Mouse (Mus musculus): Measurements from ENCODE around the gene Wdr35. TPM values are rescaled to one million over a fixed set of nuclear protein-coding genes. Genes with fewer than 3 reads are reported as not detected.

Gene Wdr35
- polyA plus RNA-seq, 1 experiment from 2014 or later = 24.4 TPM

- no peaks in the 10 kb centered on the region for H3K36me3 ChIP-seq
- H3K27me3 ChIP-seq = no peaks in the 10 kb centered on the region
- H3K4me1 ChIP-seq (replicated peaks) = no peaks in the 10 kb centered on the region
- H3K4me2 ChIP-seq (replicated peaks) = no peak overlapping the region
- 84% methylated on average over 11 of the region's 11 CpGs for WGBS
- H3K9me3 ChIP-seq = no peaks in the 10 kb centered on the region
- H3K27ac ChIP-seq = no peak overlapping the region
- no peak overlapping the region for H3K9ac ChIP-seq (replicated peaks)
- H3K4me3 ChIP-seq (replicated peaks) = no peak overlapping the region
- no peak for ATAC-seq
These were observed 81.6 kb downstream of the Wdr35 start for GRCm38 (mm10) chr12:9055269-9055668.

DNA sequence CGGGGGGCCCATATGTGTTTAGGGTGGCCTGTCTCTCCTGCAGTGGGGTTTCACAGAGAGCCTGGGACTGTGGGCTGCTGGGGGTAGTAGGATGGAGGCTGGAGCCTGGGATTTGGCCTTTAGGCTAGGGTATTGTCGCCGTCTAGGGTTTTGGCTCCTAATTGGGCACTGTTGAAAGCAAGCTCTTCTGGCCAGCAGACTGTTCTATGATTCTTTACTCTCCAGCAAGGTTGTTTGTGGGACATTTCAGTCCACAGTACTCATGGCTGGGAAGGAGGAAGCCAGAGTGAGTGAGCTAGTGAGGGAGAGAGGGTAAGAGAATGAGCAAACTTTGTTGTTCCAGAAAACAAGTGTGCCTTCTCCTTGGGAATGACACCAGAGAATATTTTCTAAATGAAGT is 85.8 kb downstream of the Wdr35 start:
- Histone ChIP-seq H3K9ac (replicated peaks) (no peak overlapping the region), H3K4me1 (replicated peaks) (no peaks in the 10 kb centered on the region), H3K4me2 (replicated peaks) (no peak overlapping the region), H3K36me3 (no peaks in the 10 kb centered on the region), H3K9me3 (no peaks in the 10 kb centered on the region), H3K27me3 (no peaks in the 10 kb centered on the region), H3K4me3 (replicated peaks) (no peak overlapping the region), H3K27ac (no peak overlapping the region)
- no peak for ATAC-seq
- WGBS = 91% methylated on average over 3 of the region's 3 CpGs

- Histone ChIP-seq H3K27me3 (no peaks in the 10 kb centered on the region), H3K9me3 (no peaks in the 10 kb centered on the region), H3K4me2 (replicated peaks) (no peak overlapping the region), H3K36me3 (no peaks in the 10 kb centered on the region), H3K4me1 (replicated peaks) (no peaks in the 10 kb centered on the region), H3K9ac (replicated peaks) (no peak overlapping the region), H3K4me3 (replicated peaks) (no peak overlapping the region), H3K27ac (no peak overlapping the region)
- no peak for ATAC-seq
- 93% methylated on average over 9 of the region's 9 CpGs for WGBS
These were observed 86.3 kb downstream of the Wdr35 start for GRCm38 (mm10) chr12:9059965-9060364.

DNA sequence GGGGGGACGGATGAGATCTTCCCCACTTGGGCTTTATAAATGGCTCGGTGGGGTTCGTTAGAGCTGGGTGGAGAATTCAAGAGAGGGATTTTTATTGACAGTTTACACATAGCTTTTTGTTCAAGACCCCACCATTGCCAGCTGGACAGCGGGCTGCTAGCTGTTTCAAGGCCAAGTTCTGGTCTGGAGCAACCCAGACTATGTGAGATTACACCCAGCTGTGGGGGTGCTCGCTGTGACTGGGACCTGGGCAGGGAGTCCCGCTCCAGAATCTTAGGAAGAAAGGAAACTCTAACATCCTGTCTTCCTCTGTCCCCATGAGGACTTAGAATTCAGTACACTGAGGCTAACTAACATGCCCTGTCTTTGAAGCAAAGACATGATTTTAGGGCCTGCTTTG is 89.9 kb downstream of the Wdr35 start:
- 76% methylated on average over 6 of the region's 6 CpGs for WGBS
- H3K4me2 ChIP-seq (replicated peaks) = no peak overlapping the region
- no peak for ATAC-seq

GRCm38 (mm10) chr12:9071058-9071457 is 97.4 kb downstream of the Wdr35 start:
- no peak overlapping the region for H3K27ac ChIP-seq
- no peak overlapping the region for H3K9ac ChIP-seq (replicated peaks)
- no peaks in the 10 kb centered on the region for H3K4me1 ChIP-seq (replicated peaks)
- no peak overlapping the region for H3K4me3 ChIP-seq (replicated peaks)
- peak; percentile 58; the same call in 1 of the 2 replicates for ATAC-seq
- no peak overlapping the region for H3K4me2 ChIP-seq (replicated peaks)
- no peaks in the 10 kb centered on the region for H3K36me3 ChIP-seq
- no peaks in the 10 kb centered on the region for H3K9me3 ChIP-seq
- WGBS = 88% methylated on average over 1 of the region's 1 CpGs
- no peaks in the 10 kb centered on the region for H3K27me3 ChIP-seq

More for the DNA sequence above, 89.9 kb downstream of the Wdr35 start:
- Histone ChIP-seq H3K36me3 (no peaks in the 10 kb centered on the region), H3K27ac (no peak overlapping the region), H3K4me3 (replicated peaks) (no peak overlapping the region), H3K27me3 (no peaks in the 10 kb centered on the region), H3K4me1 (replicated peaks) (no peaks in the 10 kb centered on the region), H3K9me3 (no peaks in the 10 kb centered on the region), H3K9ac (replicated peaks) (no peak overlapping the region)

DNA sequence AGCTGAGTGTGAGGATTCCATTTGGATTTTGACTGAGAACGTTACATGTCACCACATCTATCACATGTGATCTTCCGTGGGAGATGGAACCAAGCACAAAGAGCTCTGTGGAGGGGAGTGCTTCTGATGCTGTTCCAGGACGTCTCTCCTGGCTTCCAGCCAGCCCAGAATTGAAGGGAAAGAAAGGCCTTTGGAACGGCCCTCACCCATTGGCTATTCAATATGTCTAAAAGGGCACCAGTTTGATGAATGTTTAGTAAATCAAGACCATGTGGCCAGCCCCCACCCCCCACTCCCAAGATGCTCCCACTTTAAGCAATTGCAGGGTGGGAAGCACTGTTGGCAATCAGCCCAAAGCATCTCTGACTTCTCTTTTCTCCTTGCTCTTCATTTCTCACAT is 97.8 kb downstream of the Wdr35 start:
- WGBS = 53% methylated on average over 4 of the region's 4 CpGs
- no peak overlapping the region for H3K27ac ChIP-seq
- no peak overlapping the region for H3K4me3 ChIP-seq (replicated peaks)
- no peak overlapping the region for H3K9ac ChIP-seq (replicated peaks)
- H3K27me3 ChIP-seq = no peaks in the 10 kb centered on the region
- ATAC-seq = peak; percentile 48; the same call in 1 of the 2 replicates
- H3K36me3 ChIP-seq = no peaks in the 10 kb centered on the region
- no peak overlapping the region for H3K4me2 ChIP-seq (replicated peaks)
- no peaks in the 10 kb centered on the region for H3K9me3 ChIP-seq
- H3K4me1 ChIP-seq (replicated peaks) = no peaks in the 10 kb centered on the region

DNA sequence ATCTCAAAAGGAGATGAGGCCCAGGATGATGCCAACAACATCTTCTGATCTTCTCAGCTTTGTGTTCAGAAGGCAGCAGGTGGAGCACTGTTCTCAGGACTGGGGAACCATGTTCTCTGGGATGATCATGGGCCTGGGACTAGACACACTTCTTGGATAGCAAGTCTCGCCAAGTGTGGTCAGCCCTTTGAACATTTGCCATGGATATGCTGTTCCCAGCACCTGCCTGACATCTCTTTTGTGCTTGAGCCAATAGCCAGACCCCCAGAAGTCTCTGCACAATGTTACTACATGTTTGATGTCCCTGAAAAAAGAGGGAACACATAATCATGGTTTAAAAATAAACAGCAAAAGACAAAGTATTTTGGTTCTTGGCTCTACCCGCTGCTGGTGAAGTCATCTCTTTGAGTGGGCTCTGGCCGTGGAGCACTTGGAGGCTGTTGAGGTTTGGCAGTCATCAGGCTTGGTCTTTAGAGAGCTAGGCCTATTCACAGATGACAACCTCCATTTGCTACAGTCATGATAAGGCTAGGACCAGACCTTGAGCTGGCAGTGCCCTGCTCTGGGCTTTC is 103.9 kb downstream of the Wdr35 start:
- H3K27me3 ChIP-seq = no peaks in the 10 kb centered on the region
- no peak overlapping the region for H3K4me2 ChIP-seq (replicated peaks)
- no peaks in the 10 kb centered on the region for H3K4me1 ChIP-seq (replicated peaks)
- no peaks in the 10 kb centered on the region for H3K9me3 ChIP-seq
- ATAC-seq = no peak
- H3K9ac ChIP-seq (replicated peaks) = no peak overlapping the region
- H3K27ac ChIP-seq = no peak overlapping the region
- no peaks in the 10 kb centered on the region for H3K36me3 ChIP-seq
- WGBS = 92% methylated on average over 3 of the region's 3 CpGs
- no peak overlapping the region for H3K4me3 ChIP-seq (replicated peaks)

Other genes starting within 250 kb of the Wdr35 start
- gene Sdc1, start 202.6 kb upstream of the Wdr35 start, polyA plus RNA-seq (2015; fragmentation: Nextera tagmentation; extraction: Ambion mirVana) = 30.1 and 30.8 TPM in 2 replicates
- gene Laptm4a, start 52.2 kb upstream of the Wdr35 start, polyA plus RNA-seq (2015; fragmentation: Nextera tagmentation; extraction: Ambion mirVana) = 207 and 221 TPM in 2 replicates
- gene Matn3, start 26.0 kb upstream of the Wdr35 start, polyA plus RNA-seq (2015; fragmentation: Nextera tagmentation; extraction: Ambion mirVana) = 0.16 and 0.17 TPM in 2 replicates
- 15.5 and 16.8 TPM in 2 replicates for gene Ttc32, start 56.1 kb downstream of the Wdr35 start, polyA plus RNA-seq (2015; fragmentation: Nextera tagmentation; extraction: Ambion mirVana)